Mouse (Mus musculus) liver, postnatal 0 days (tissue): ENCODE data around the gene Dlg2.

Experiments used
- CTCF ChIP-seq: sonication (generic); IDR thresholded peaks from 2 replicates; pipeline ENCODE4 v1.5.1; 2016; ENCODE audit warnings: antibody characterized with exemption, low read depth
- EP300 ChIP-seq: IDR thresholded peaks from 2 replicates; pipeline ENCODE4 v1.6.1; 2016; ENCODE audit warnings: antibody characterized with exemption, low read depth, mild to moderate bottlenecking

- no peak for TF ChIP-seq CTCF
- no peak for TF ChIP-seq EP300
These were observed 259.9 kb downstream of the Dlg2 start for GRCm38 (mm10) chr7:90736369-90736768.
